Comparison of ENCODE assay signal across 8 mouse cellular contexts in the genomic region with DNA sequence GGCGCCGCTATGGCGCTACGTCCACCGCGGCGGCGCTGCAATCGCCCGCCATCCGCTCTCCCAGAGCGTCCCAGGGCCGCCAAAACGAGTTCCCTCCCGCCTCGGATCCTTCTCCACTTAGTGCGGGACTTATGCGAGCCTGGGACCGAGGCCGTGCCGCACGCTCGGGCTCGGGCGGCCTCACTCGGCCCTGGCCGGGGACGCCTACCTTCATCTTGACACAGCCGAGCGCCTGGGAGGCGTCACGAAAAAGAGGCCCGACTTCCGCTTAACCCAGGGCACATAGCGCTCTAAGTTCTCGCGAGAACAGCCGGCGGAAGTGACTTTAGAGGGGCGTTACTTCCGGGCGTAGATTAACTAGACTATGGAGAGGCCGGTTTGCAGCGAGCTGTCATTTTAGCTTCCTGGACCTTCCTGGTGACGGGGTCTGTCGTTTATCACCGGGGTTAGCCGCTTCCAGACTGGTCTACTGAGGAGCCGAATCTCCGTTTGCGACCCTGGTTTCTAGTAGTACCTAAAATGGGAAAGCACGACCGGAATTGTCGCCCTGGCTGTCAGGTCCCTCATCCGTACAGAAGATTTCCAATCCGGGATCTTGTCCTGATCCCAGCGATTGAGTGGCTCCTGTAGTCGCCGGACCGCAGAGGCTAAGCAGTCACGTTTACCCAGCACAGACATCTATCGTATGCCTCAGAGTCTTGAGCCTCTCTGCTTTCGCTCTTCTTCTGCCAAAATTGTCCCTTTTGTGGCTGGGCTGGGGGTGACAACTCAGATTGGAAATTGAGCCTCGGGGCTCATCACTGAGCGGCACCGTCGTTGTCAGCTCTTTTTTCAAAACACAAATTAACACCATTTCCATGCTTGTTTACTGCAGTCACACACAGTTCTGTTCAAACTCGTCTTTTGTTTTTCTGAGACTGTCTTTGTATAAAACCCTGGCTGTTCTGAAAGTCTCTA. TPM values are rescaled to one million over a fixed set of nuclear protein-coding genes. Genes with fewer than 3 reads are reported as not detected.
DNase-seq lines count a peak whose midpoint lies in the region; ATAC-seq lines count a peak whose summit lies in the region.

TSS of gene Rps6 (minus strand) at position 300 of the 957 bp plus-strand sequence.

- peak; percentile 94 for ATAC-seq in common myeloid progenitor, adult 5-6 weeks (replicated peaks; ENCODE audit: low read depth, poor library complexity, severe bottlenecking)

- H3K9me3 ChIP-seq in megakaryocyte, embryonic 14.5 days = no peaks in the 10 kb centered on the region

- H3K27me3 ChIP-seq in megakaryocyte, embryonic 14.5 days (replicated peaks) = no peaks in the 10 kb centered on the region

- H3K36me3 ChIP-seq in megakaryocyte, embryonic 14.5 days (replicated peaks; ENCODE audit: low read length) = peaks cover 31% of the 10 kb centered on the region

- peaks cover 33% of the 10 kb centered on the region for H3K4me1 ChIP-seq in megakaryocyte, embryonic 14.5 days

- peak within 1 kb of the TSS; percentile 94 for H3K4me3 ChIP-seq in megakaryocyte, embryonic 14.5 days (replicated peaks)

- DNase-seq in ZHBTc4 (ENCODE audit: low read depth, low spot score) = peak; percentile 97
- peak; percentile 94 to 96 for DNase-seq in gastrocnemius, adult 8-10 months (ENCODE audit: low spot score in 2 of 2)
- DNase-seq in hindlimb bud, embryonic 11.5 days (ENCODE audit: extremely low spot score, low read depth, low spot score) = peak; percentile 88
- peak; percentile 95 to 96 for DNase-seq in left cerebral cortex, adult 8-10 months (ENCODE audit: low spot score in 2 of 2)
- DNase-seq in right cerebral cortex, postnatal 10 days (ENCODE audit: low spot score in 2 of 2) = peak; percentile 98
- peak; percentile 94 for DNase-seq in urinary bladder, postnatal 25 days (ENCODE audit: low spot score)

RNA-seq across cellular contexts. Expression of gene Rps6, which starts in this region (rescaled TPM):
- 1,695 and 1,764 TPM in 2 replicates for total RNA-seq in common myeloid progenitor, adult 5-6 weeks (2017)
- total RNA-seq in gastrocnemius, adult 8-10 months (2022) = 100 to 1,000 TPM; 382 to 465 (median 415) TPM
- 100 to 1,000 TPM; 447 to 482 (median 465) TPM for total RNA-seq in left cerebral cortex, adult 8-10 months (2022)
- polyA plus RNA-seq in megakaryocyte, embryonic 14.5 days (2012; ENCODE audit: insufficient read depth, low replicate concordance) = 106 and 682 TPM in 2 replicates

Comparison
In these comparisons a context has a peak if more than half of its experiments do, and no peak if none do; other contexts are left out.
1. Peak in every context shown above with its lines: DNase-seq, ATAC-seq and H3K4me3 ChIP-seq.